9 mouse cellular contexts compared by ENCODE assay signal in the genomic region with DNA sequence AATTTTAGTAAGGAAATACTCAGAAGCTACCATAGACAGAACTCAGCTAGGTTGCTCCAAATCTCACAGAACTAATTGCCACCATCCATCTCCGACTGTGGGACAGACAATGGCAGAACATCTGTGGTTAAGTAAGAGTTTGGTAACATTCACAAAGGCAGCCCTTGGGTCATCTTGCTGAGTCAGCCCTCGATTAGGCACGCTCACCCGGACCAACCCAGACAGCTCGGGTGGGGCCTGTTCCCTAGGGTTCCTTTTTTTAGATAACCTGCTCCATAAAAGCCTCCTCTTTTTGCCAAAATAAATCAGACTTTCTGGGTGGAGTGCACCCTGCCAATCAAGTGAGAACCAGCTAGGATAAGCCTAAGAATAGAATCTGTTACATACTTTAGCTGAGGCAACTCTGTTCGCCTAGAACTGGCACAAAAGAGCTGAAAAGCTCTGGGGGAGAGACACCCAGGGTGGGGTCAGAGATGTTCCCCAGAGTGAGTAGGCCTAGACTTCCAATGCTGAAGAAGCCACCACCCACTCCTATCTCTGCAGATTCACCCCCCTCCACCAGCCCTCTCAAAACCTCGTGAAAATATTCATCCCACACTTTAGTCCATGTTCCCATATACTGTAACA. TPM values are rescaled to one million over a fixed set of nuclear protein-coding genes. Genes with fewer than 3 reads are reported as not detected.
A peak's percentile ranks its signal among the peaks of the same experiment; 100 is the strongest.
DNase-seq lines count a peak whose midpoint lies in the region; ATAC-seq and TF ChIP-seq lines count a peak whose summit lies in the region.
"Had no signal": no experiment of that assay in that cellular context is flagged by ENCODE, and none has a peak within 500 bp of the region (broad histone marks: within the 10 kb centered on the region; RNA-seq: fewer than 3 reads in every experiment).

No protein-coding gene starts in this region.

- peak; percentile 53; the same call in 1 of the 2 replicates for ATAC-seq in liver, embryonic 11.5 days (replicated peaks; ENCODE audit: low FRiP score)
- ATAC-seq in intestine, postnatal 0 days = no peak

- H3K4me1 ChIP-seq in embryonic fibroblast, embryonic 13.5 days (ENCODE audit: control insufficient read depth, insufficient read depth, low read length) = peaks cover 35% of the 10 kb centered on the region
- H3K4me1 ChIP-seq in liver, embryonic 11.5 days (replicated peaks; ENCODE audit: control insufficient read depth, insufficient read depth, low read length) = peaks cover 31% of the 10 kb centered on the region
- H3K4me1 ChIP-seq in intestine, postnatal 0 days (replicated peaks; ENCODE audit: control insufficient read depth, insufficient read depth, low read length) = no peaks in the 10 kb centered on the region

- TF ChIP-seq POLR2A in embryonic fibroblast, embryonic 13.5 days (IDR thresholded peaks at IDR 0.05; ENCODE audit: low read depth, low read length) = no peak

- no peak for TF ChIP-seq CTCF in embryonic fibroblast, embryonic 13.5 days (IDR thresholded peaks at IDR 0.05; ENCODE audit: borderline replicate concordance, insufficient read depth, low read length)
- TF ChIP-seq CTCF in intestine, postnatal 0 days (IDR thresholded peaks at IDR 0.05; ENCODE audit: low read depth) = no peak

- WGBS in liver, embryonic 11.5 days = 38% methylated on average over 7 of the region's 7 CpGs
- WGBS in intestine, postnatal 0 days = 51% methylated on average over 7 of the region's 7 CpGs

- H3K27ac ChIP-seq in embryonic fibroblast, embryonic 13.5 days (ENCODE audit: insufficient read depth, low read length) = peak overlapping the region; percentile 87
- no peak overlapping the region for H3K27ac ChIP-seq in liver, embryonic 11.5 days (ENCODE audit: low read depth, low read length)
- no peak overlapping the region for H3K27ac ChIP-seq in intestine, postnatal 0 days (ENCODE audit: low read depth, low read length)

- no peaks in the 10 kb centered on the region for H3K36me3 ChIP-seq in liver, embryonic 11.5 days (ENCODE audit: control insufficient read depth, insufficient read depth, low read length)
- H3K36me3 ChIP-seq in intestine, postnatal 0 days (ENCODE audit: control insufficient read depth, insufficient read depth) = no peaks in the 10 kb centered on the region

- no peak overlapping the region for H3K9ac ChIP-seq in liver, embryonic 11.5 days (ENCODE audit: low read depth, low read length)
- H3K9ac ChIP-seq in intestine, postnatal 0 days (ENCODE audit: low read depth, low read length) = no peak overlapping the region

- H3K27me3 ChIP-seq in liver, embryonic 11.5 days (replicated peaks; ENCODE audit: control insufficient read depth, insufficient read depth, low read length) = no peaks in the 10 kb centered on the region
- no peaks in the 10 kb centered on the region for H3K27me3 ChIP-seq in intestine, postnatal 0 days (replicated peaks; ENCODE audit: control insufficient read depth, insufficient read depth, low read length)
- H3K27me3 ChIP-seq: CH12.LX had no signal

- DNase-seq in frontal cortex, adult 2 months (ENCODE audit: extremely low spot score in 1 of 2, low spot score in 1 of 2) = peak; percentile 19 to 42
- DNase-seq in frontal cortex, postnatal 14 days (ENCODE audit: low spot score in 2 of 2) = no peak
- DNase-seq in ES-CJ7 (ENCODE audit: low read depth, low spot score) = peak; percentile 77
- DNase-seq in liver, embryonic 11.5 days (ENCODE audit: low spot score) = no peak
- DNase-seq in testis, postnatal 14 days (ENCODE audit: low spot score) = peak; percentile 35
- DNase-seq in cerebellum, adult 8-10 months = no peak

- H3K4me2 ChIP-seq in liver, embryonic 11.5 days = no peak overlapping the region
- H3K4me2 ChIP-seq in intestine, postnatal 0 days (replicated peaks; ENCODE audit: low read depth) = no peak overlapping the region

- H3K4me3 ChIP-seq in embryonic fibroblast, embryonic 13.5 days (ENCODE audit: insufficient read depth, low read length) = no peak overlapping the region
- H3K4me3 ChIP-seq in liver, embryonic 11.5 days (ENCODE audit: low read depth, low read length) = no peak overlapping the region
- no peak overlapping the region for H3K4me3 ChIP-seq in intestine, postnatal 0 days (ENCODE audit: low read depth, low read length)

- no peaks in the 10 kb centered on the region for H3K9me3 ChIP-seq in liver, embryonic 11.5 days (ENCODE audit: control insufficient read depth, low read length)
- no peaks in the 10 kb centered on the region for H3K9me3 ChIP-seq in intestine, postnatal 0 days (ENCODE audit: control insufficient read depth)

RNA-seq across cellular contexts. Expression of a gene that starts 54.2 kb away (rescaled TPM):
- 8.4 and 9.3 TPM in 2 replicates for polyA plus RNA-seq in frontal cortex, adult 2 months (2012; rRNA removed)
- 130 and 144 TPM in 2 replicates for polyA plus RNA-seq in embryonic fibroblast, embryonic 13.5 days (2011; ENCODE audit: insufficient read length, low read depth, missing spikeins)
- polyA plus RNA-seq in liver, embryonic 11.5 days (2014; fragmentation: Nextera tagmentation; extraction: Ambion mirVana) = 12.1 and 12.3 TPM in 2 replicates
- 13.3 and 14.9 TPM in 2 replicates for polyA plus RNA-seq in intestine, postnatal 0 days (2015; fragmentation: Nextera tagmentation; extraction: Ambion mirVana)

Comparison
In these comparisons a context has a peak if more than half of its experiments do, and no peak if none do; other contexts are left out.
1. DNase-seq: peak in frontal cortex, adult 2 months (2 of 2), ES-CJ7 (single experiment) and testis, postnatal 14 days (single experiment); none in frontal cortex, postnatal 14 days (0 of 2), liver, embryonic 11.5 days (single experiment) and cerebellum, adult 8-10 months (single experiment).